Mouse (Mus musculus) stomach, embryonic 16.5 days (tissue): ENCODE data around the gene P2rx3. TPM values are rescaled to one million over a fixed set of nuclear protein-coding genes. Genes with fewer than 3 reads are reported as not detected.

Source experiments
- ATAC-seq: fragments of 200-750 bp; cut with Nextera tagmentation; 2 replicates; pipeline ENCODE4 v1.8.0; 2017; ENCODE audit warnings: moderate number of reproducible peaks, moderate TSS enrichment; ENCODE audit not compliant: insufficient read depth, low FRiP score
- H3K27ac ChIP-seq: fragments of 300-500 bp; sonication (generic); 2 replicates; pipeline ENCODE4 v1.5.1; 2014; ENCODE audit warnings: low read length
- H3K27me3 ChIP-seq: fragments of 300-500 bp; sonication (generic); 2 replicates; pipeline ENCODE4 v1.6.1; 2014; ENCODE audit warnings: low read length, control low read depth, mixed read lengths; ENCODE audit not compliant: control insufficient read depth, insufficient read depth
- H3K36me3 ChIP-seq: fragments of 300-500 bp; sonication (generic); 2 replicates; pipeline ENCODE4 v1.6.1; 2014; ENCODE audit warnings: low read length; ENCODE audit not compliant: control insufficient read depth, insufficient read depth
- H3K4me1 ChIP-seq: fragments of 300-500 bp; sonication (generic); 2 replicates; pipeline ENCODE4 v1.6.1; 2014; ENCODE audit warnings: low read length, control low read depth, mixed read lengths; ENCODE audit not compliant: control insufficient read depth, insufficient read depth
- H3K4me2 ChIP-seq: fragments of 300-500 bp; sonication (generic); 2 replicates; pipeline ENCODE4 v1.6.1; 2014; ENCODE audit warnings: low read depth, low read length, mixed read lengths
- H3K4me3 ChIP-seq: fragments of 300-500 bp; sonication (generic); replicated peaks from 2 replicates; pipeline ENCODE4 v1.5.1; 2014; ENCODE audit warnings: mild to moderate bottlenecking, low read length
- H3K9ac ChIP-seq: fragments of 300-500 bp; sonication (generic); 2 replicates; pipeline ENCODE4 v1.6.1; 2014; ENCODE audit warnings: low read length
- H3K9me3 ChIP-seq: fragments of 300-500 bp; sonication (generic); replicated peaks from 2 replicates; pipeline ENCODE4 v1.6.1; 2016; ENCODE audit warnings: low read length, control low read depth; ENCODE audit not compliant: control insufficient read depth
- WGBS: fragments of 180-500 bp; shearing (Covaris S2); extraction: QIAGEN DNeasy Blood & Tissue Kit; methylation state at CpG from one replicate; pipeline ENCODE4 v1.1.7; 2014; 5-methylcytosine and 5-hydroxymethylcytosine counted together
- polyA plus RNA-seq: library from polyadenylated mRNA; unstranded; fragments of >200 nt; fragmentation: Nextera tagmentation; extraction: Ambion mirVana; gene quantifications from 2 replicates; pipeline ENCODE4 v1.2.1, GENCODE M21; 2015

Gene P2rx3
- polyA plus RNA-seq, 1 experiment from 2014 or later: 1.6 TPM

DNA sequence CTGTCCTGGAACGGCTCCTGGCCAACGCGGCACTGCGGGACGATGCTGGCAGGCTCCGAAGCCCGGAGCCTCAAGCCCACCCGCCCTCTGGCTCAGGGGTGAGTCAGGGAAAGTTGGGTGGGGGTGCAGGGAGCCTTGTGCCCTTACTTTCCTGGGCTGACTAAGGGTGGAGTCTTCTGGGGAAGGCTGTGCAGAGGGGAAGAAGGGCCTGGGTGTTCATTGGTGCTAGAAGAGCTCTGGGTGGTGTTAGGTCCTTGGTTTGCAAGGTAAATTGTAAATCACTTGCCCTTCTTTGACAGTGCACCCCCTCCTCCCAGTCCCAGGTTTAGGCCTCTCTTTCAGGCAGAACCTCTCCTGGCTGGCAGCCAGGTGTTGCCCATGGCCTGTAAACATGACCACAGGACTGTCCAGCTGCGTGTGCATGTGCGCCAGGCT lies 23.9 kb upstream of the P2rx3 start:
- Histone ChIP-seq H3K9ac (peak overlapping the region; percentile 64), H3K4me2 (peak overlapping the region; percentile 55), H3K4me3 (peak overlapping the region; percentile 39), H3K4me1 (peaks cover 26% of the 10 kb centered on the region), H3K9me3 (no peaks in the 10 kb centered on the region), H3K36me3 (peaks cover 46% of the 10 kb centered on the region), H3K27ac (peak overlapping the region; percentile 82), H3K27me3 (no peaks in the 10 kb centered on the region)
- WGBS: 17% methylated on average over 10 of the region's 10 CpGs
- peak; percentile 55 for ATAC-seq

DNA sequence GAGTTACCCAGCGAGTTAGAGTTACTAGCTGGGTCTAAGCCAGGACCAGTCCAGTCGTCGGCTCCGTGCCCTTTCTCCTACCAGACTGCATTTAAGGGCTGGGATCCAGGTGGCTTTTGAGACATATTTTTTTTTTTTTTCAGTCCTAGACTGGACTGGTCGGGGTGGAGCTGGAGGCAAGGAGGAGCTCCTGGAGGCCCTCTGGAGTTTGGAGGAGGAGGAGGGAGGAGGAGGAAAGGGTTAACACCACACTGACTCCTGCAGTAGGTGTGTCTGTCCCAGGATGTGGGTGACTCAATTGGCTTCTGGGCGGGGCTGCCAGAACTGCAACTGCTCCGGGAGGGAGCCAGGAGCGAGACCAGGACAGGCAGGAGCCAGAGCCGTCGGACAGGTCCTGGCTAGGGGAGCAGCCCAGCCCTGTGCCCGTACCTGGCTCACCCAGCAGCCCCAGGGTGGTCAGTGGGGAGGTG lies 23.4 kb upstream of the P2rx3 start:
- peaks cover 48% of the 10 kb centered on the region for H3K36me3 ChIP-seq
- no peaks in the 10 kb centered on the region for H3K9me3 ChIP-seq
- ATAC-seq: peak; percentile 95
- H3K27me3 ChIP-seq: no peaks in the 10 kb centered on the region
- H3K27ac ChIP-seq: peak overlapping the region; percentile 82
- peak overlapping the region; percentile 39 for H3K4me3 ChIP-seq
- 3% methylated on average over 11 of the region's 11 CpGs for WGBS
- H3K4me1 ChIP-seq: peaks cover 26% of the 10 kb centered on the region
- peak overlapping the region; percentile 55 for H3K4me2 ChIP-seq
- H3K9ac ChIP-seq: peak overlapping the region; percentile 64

DNA sequence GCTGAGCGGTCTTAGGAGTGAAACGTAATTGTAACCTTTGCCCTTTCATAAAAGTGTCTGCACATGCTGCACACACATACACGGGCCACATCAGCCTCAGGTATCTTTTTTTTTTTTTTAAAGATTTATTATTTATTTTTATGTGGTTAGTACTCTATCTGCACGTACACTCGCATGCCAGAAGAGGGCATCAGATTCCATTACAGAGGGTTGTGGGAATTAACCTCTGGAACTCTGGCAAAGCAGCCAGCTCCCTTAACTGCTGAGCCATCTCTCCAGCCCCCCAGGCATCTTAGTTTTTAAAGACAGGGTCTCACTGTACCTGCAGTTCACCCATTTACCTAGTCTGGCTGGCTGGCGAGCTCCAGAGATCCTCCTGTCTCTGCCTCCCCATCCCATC lies 22.4 kb upstream of the P2rx3 start:
- 84% methylated on average over 6 of the region's 6 CpGs for WGBS
- Histone ChIP-seq H3K36me3 (peaks cover 53% of the 10 kb centered on the region), H3K9ac (0 out of 2 replicates have a peak overlapping the region, but pooled peaks have one; percentile 64), H3K9me3 (no peaks in the 10 kb centered on the region), H3K4me2 (peak overlapping the region; percentile 55; the same call in 1 of the 2 replicates), H3K27me3 (no peaks in the 10 kb centered on the region), H3K4me3 (no peak overlapping the region), H3K27ac (peak overlapping the region; percentile 82), H3K4me1 (peaks cover 20% of the 10 kb centered on the region)
- ATAC-seq: no peak

DNA sequence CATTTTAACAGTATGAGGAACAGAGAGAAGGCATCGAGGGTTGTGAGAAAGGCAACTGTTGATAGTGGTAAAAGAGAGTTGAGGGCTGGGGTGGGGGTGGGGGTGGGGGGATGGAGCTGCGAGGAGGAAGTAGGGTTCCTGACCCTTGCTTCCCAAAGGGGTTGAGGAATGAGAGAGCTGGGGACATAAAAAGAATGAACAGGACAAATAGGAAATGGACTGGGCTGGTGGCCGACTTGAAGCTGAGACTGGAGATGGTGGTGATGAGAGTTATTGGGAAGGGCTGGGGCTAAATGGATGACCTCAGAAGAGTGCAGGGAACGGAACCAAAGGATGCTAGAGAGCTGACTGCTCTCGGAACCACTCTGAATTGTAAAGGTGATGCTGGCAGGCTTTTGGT lies 19.4 kb upstream of the P2rx3 start:
- H3K4me3 ChIP-seq: no peak overlapping the region
- H3K36me3 ChIP-seq: peaks cover 36% of the 10 kb centered on the region
- H3K9me3 ChIP-seq: no peaks in the 10 kb centered on the region
- no peak for ATAC-seq
- no peaks in the 10 kb centered on the region for H3K27me3 ChIP-seq
- 70% methylated on average over 5 of the region's 5 CpGs for WGBS
- H3K4me2 ChIP-seq: no peak overlapping the region
- H3K27ac ChIP-seq: no peak overlapping the region
- no peak overlapping the region for H3K9ac ChIP-seq
- peaks cover 35% of the 10 kb centered on the region for H3K4me1 ChIP-seq

DNA sequence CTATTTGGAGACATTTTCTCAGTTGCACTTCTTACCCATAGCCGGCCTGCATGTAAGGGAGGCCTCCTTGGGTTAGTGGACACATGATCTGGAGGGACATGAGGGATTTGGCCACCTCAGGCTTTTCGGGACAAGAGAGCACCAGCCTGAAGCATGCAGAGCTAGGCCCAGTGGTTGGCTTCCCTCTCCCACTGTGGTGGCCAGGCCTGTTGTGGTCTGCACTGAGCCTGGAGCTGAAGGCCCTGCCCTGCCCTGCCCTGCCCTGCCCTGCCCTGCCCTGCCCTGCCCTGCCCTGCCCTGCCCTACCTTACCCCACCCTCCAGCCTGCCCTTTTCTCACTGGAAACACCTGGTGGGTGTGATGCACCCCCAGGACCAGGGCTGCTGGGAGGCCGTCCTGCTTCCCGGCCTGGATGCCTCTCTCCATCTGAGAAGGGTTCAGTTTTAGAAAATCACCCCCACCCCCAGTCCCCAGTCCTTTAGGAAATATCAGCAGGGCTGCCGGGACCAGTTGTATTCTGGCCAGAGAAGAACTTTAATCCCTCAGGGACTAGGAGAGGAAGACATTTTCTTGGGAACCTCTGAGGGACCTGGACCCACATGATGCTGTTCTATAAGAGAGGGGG lies 16.0 kb upstream of the P2rx3 start:
- peaks cover 19% of the 10 kb centered on the region for H3K36me3 ChIP-seq
- H3K27me3 ChIP-seq: no peaks in the 10 kb centered on the region
- no peak overlapping the region for H3K27ac ChIP-seq
- peak overlapping the region; percentile 19; the same call in 1 of the 2 replicates for H3K4me3 ChIP-seq
- H3K9me3 ChIP-seq: no peaks in the 10 kb centered on the region
- WGBS: 78% methylated on average over 5 of the region's 5 CpGs
- peak overlapping the region; percentile 64 for H3K4me2 ChIP-seq
- peak overlapping the region; percentile 43; the same call in 1 of the 2 replicates for H3K9ac ChIP-seq
- no peak for ATAC-seq
- peaks cover 41% of the 10 kb centered on the region for H3K4me1 ChIP-seq

DNA sequence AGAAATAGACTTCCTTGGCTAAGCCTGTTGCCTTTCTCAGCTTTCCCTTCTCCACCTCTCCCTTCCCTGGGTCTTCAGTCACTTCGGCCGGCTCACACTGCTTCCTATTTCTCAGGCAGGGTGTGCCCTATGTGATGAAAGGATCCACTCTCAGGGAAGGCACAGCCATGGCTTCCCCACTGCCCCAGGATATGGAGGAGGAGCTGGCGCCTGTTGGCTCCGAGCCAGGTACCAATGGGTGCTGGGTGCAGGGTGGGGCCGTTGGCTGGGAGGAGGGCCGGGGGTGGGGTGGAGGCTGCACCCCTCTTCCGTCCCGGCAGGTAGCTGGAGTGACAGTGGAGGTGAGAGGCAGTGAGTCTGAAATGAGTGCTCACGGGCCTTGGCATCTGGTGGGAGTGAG lies 13.5 kb upstream of the P2rx3 start:
- peak; percentile 42 for ATAC-seq
- Histone ChIP-seq H3K27me3 (no peaks in the 10 kb centered on the region), H3K27ac (peak overlapping the region; percentile 97), H3K9me3 (no peaks in the 10 kb centered on the region), H3K4me2 (peak overlapping the region; percentile 64), H3K4me1 (peaks cover 51% of the 10 kb centered on the region), H3K36me3 (peaks cover 19% of the 10 kb centered on the region), H3K4me3 (peak overlapping the region; percentile 71), H3K9ac (peak overlapping the region; percentile 71)
- 44% methylated on average over 9 of the region's 9 CpGs for WGBS

DNA sequence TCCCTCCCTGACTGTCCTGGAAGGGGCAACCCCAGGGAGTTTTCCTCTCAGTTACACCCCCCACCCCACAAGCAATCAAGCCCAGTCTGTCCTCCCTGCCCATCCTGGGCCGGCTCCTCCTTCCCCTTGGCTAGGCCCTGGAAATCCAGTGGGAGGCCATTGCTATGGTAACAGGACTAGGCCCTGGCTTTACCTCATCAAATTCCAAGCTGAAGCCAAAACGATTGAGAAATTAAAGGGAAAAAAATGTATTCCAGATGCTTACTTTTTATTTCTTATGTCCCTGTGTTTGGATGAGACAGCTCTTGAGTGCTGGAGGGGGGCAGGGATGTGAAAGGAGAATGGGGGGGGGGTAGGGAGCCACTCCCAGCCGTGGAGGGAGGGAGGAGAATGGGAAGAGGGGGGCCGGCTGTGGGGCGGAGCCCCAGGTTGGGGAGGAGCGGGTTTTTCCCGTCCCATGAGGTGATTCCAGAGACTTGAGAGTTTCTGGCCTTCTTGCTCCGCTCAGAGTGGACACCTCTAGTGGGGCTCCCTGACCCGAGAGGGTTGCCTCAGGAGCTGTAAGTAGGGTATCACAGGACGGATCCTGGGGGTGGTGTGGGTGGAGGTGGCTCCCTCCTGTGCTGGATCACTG lies 12.9 kb upstream of the P2rx3 start:
- H3K4me1 ChIP-seq: peaks cover 51% of the 10 kb centered on the region
- peak; percentile 52 for ATAC-seq

DNA sequence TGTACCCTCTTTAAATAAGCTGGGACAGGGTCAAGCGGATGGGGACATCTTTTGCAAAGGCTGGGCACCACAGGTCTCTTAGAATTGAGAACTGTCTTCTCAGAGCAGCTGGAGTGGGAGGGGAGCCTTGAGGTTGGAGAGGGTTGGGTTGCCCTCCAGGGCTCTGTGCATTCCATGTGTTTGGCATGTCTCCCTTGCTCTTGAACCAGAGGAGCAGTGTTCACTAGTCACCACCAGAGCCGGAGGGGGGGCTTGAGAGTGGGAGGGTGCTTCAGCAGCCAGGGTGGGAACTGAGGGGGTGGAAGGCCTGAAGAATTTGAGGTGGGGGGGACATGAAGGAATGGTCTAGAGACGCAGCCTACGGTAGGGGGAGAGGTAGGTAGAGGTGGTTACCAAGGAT lies 12.0 kb upstream of the P2rx3 start:
- ATAC-seq: no peak
- peak overlapping the region; percentile 71 for H3K4me3 ChIP-seq
- H3K27ac ChIP-seq: peak overlapping the region; percentile 97
- peaks cover 51% of the 10 kb centered on the region for H3K4me1 ChIP-seq
- peak overlapping the region; percentile 64 for H3K4me2 ChIP-seq
- H3K9me3 ChIP-seq: no peaks in the 10 kb centered on the region
- H3K9ac ChIP-seq: peak overlapping the region; percentile 85
- peaks cover 16% of the 10 kb centered on the region for H3K36me3 ChIP-seq
- 63% methylated on average over 4 of the region's 4 CpGs for WGBS
- no peaks in the 10 kb centered on the region for H3K27me3 ChIP-seq

More for the DNA sequence above, 12.9 kb upstream of the P2rx3 start:
- peak overlapping the region; percentile 71 for H3K9ac ChIP-seq
- H3K9me3 ChIP-seq: no peaks in the 10 kb centered on the region
- WGBS: 10% methylated on average over 10 of the region's 10 CpGs
- peak overlapping the region; percentile 97 for H3K27ac ChIP-seq
- peaks cover 16% of the 10 kb centered on the region for H3K36me3 ChIP-seq
- peak overlapping the region; percentile 71 for H3K4me3 ChIP-seq
- H3K4me2 ChIP-seq: peak overlapping the region; percentile 64
- no peaks in the 10 kb centered on the region for H3K27me3 ChIP-seq

DNA sequence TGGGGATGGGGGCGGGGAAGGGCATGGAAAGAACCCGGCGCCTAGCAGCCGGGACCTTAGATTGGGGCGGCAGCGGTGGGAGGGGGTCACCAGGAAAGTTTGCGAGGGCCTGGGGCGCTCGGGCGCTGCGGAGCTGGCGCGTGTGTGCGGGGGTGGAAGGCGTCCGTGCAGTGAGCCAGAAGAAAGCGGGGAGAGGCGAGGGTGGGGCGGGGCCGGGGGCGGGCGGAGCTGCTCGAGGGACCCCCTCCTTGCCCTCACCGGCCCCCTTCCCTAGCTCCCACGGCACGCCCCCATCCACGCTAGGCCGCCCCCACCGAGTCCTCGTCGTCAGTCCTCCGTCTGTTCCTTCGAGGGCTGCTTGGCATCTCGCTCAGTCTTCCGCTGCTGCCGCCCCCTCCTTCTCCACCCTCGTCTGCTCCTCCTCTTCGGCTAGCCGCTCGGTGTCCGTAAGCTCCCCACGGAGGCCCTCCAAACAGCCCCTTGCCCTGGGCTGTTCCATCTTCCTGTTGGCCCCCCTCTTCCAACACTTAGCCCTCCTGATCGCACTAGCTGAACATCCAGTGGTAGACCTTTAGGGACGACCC lies 11.0 kb upstream of the P2rx3 start:
- no peaks in the 10 kb centered on the region for H3K27me3 ChIP-seq
- peak; percentile 63 for ATAC-seq
- H3K27ac ChIP-seq: peak overlapping the region; percentile 97
- H3K36me3 ChIP-seq: peaks cover 16% of the 10 kb centered on the region
- H3K9me3 ChIP-seq: no peaks in the 10 kb centered on the region
- peak overlapping the region; percentile 85 for H3K9ac ChIP-seq
- peaks cover 51% of the 10 kb centered on the region for H3K4me1 ChIP-seq
- H3K4me2 ChIP-seq: peak overlapping the region; percentile 64
- under 1% methylated on average over 39 of the region's 44 CpGs for WGBS
- peak overlapping the region; percentile 71 for H3K4me3 ChIP-seq
